Mouse (Mus musculus): ENCODE data around the gene Mpp6. TPM values are rescaled to one million over a fixed set of nuclear protein-coding genes. Genes with fewer than 3 reads are reported as not detected.

The Mpp6 gene
- polyA plus RNA-seq, 2 experiments, result 33.9 to 64.8 TPM

DNA sequence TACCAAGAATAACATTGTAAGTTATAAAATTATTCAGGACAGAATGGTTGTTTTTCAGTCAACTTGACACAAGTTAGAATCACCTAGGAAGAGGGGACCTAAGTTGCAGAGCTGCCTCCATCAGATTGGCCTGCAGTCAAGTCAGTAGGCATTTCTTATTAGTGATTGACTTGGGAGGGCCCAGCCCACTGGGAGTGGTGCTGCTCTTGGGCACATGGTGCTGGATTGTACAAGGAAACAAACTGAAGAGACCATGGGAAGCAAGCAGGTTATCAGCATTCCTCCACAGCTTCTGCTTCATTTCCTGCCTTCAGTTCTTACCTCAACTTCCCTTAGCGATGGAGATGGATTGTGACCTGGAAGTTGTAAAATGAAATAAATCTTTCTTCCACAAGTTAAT lies 10.9 kb downstream of the Mpp6 start:
- 95% methylated on average over 1 of the region's 1 CpGs for WGBS
- Histone ChIP-seq H3K4me3 (replicated peaks; ENCODE audit: low read length) (no peak overlapping the region), H3K4me2 (replicated peaks; ENCODE audit: low read depth, low read length, severe bottlenecking) (no peak overlapping the region), H3K27ac (replicated peaks; ENCODE audit: low read depth, low read length) (no peak overlapping the region), H3K27me3 (ENCODE audit: control insufficient read depth, insufficient read depth, low read length) (no peaks in the 10 kb centered on the region), H3K36me3 (ENCODE audit: control insufficient read depth, insufficient read depth, low read length) (no peaks in the 10 kb centered on the region), H3K4me1 (ENCODE audit: control insufficient read depth, insufficient read depth, low read length) (no peaks in the 10 kb centered on the region), H3K9me3 (ENCODE audit: control insufficient read depth, low read length) (0 out of 2 replicates have a peak, but pooled peaks cover 4% of the 10 kb centered on the region), H3K9ac (ENCODE audit: low read depth, low read length, severe bottlenecking) (no peak overlapping the region)
- no peak for DNase-seq (ENCODE audit: low spot score)
- no peak for ATAC-seq (ENCODE audit: low FRiP score, low read depth)
- TF ChIP-seq POLR2A (IDR thresholded peaks at IDR 0.05; ENCODE audit: borderline replicate concordance, extremely low read depth, insufficient read depth, insufficient read length), result no peak

DNA sequence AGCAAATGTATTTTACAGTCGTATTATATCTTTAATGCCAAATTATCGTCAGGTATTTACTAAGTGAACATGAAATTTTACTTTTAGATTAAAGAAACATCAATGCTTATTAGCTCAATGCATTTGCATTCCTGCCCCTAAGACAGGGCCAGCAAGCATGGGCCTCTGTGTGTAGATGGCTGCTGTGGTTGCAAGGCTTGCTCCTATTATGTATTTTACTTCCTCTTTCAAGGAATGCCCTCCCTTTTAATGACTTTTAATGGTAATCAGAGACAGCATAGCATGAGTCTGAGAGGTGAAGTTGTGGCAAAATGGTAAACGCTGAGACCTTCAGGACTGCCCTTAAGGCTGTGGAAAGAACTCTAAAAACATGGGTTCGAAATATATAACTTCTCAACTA lies 12.8 kb downstream of the Mpp6 start:
- no peak for TF ChIP-seq POLR2A (IDR thresholded peaks at IDR 0.05; ENCODE audit: borderline replicate concordance, extremely low read depth, insufficient read depth, insufficient read length)
- H3K9me3 ChIP-seq (ENCODE audit: control insufficient read depth, low read length), result 0 out of 2 replicates have a peak, but pooled peaks cover 7% of the 10 kb centered on the region
- H3K36me3 ChIP-seq (ENCODE audit: control insufficient read depth, insufficient read depth, low read length), result no peaks in the 10 kb centered on the region
- no peak overlapping the region for H3K4me2 ChIP-seq (replicated peaks; ENCODE audit: low read depth, low read length, severe bottlenecking)
- H3K4me3 ChIP-seq (replicated peaks; ENCODE audit: low read length), result no peak overlapping the region
- 93% methylated on average over 4 of the region's 4 CpGs for WGBS
- no peak overlapping the region for H3K27ac ChIP-seq (replicated peaks; ENCODE audit: low read depth, low read length)
- no peak overlapping the region for H3K9ac ChIP-seq (ENCODE audit: low read depth, low read length, severe bottlenecking)
- H3K4me1 ChIP-seq (ENCODE audit: control insufficient read depth, insufficient read depth, low read length), result no peaks in the 10 kb centered on the region
- DNase-seq (ENCODE audit: low spot score), result no peak
- ATAC-seq (ENCODE audit: low FRiP score, low read depth), result no peak
- H3K27me3 ChIP-seq (ENCODE audit: control insufficient read depth, insufficient read depth, low read length), result no peaks in the 10 kb centered on the region

GRCm38 (mm10) chr6:50124197-50124596 lies 14.2 kb downstream of the Mpp6 start:
- 84% methylated on average over 2 of the region's 2 CpGs for WGBS
- no peak overlapping the region for H3K9ac ChIP-seq (ENCODE audit: low read depth, low read length, severe bottlenecking)
- ATAC-seq (ENCODE audit: low FRiP score, low read depth) (no peak), DNase-seq (ENCODE audit: low spot score) (no peak)
- TF ChIP-seq POLR2A (IDR thresholded peaks at IDR 0.05; ENCODE audit: borderline replicate concordance, extremely low read depth, insufficient read depth, insufficient read length), result no peak
- H3K4me3 ChIP-seq (replicated peaks; ENCODE audit: low read length), result no peak overlapping the region
- H3K27me3 ChIP-seq (ENCODE audit: control insufficient read depth, insufficient read depth, low read length), result no peaks in the 10 kb centered on the region
- 0 out of 2 replicates have a peak, but pooled peaks cover 7% of the 10 kb centered on the region for H3K9me3 ChIP-seq (ENCODE audit: control insufficient read depth, low read length)
- no peak overlapping the region for H3K27ac ChIP-seq (replicated peaks; ENCODE audit: low read depth, low read length)
- H3K4me2 ChIP-seq (replicated peaks; ENCODE audit: low read depth, low read length, severe bottlenecking), result no peak overlapping the region
- H3K36me3 ChIP-seq (ENCODE audit: control insufficient read depth, insufficient read depth, low read length), result 0 out of 2 replicates have a peak, but pooled peaks cover under 1% of the 10 kb centered on the region
- no peaks in the 10 kb centered on the region for H3K4me1 ChIP-seq (ENCODE audit: control insufficient read depth, insufficient read depth, low read length)

GRCm38 (mm10) chr6:50126331-50126730 lies 16.3 kb downstream of the Mpp6 start:
- WGBS, result 89% methylated on average over 2 of the region's 2 CpGs
- H3K4me1 ChIP-seq (ENCODE audit: control insufficient read depth, insufficient read depth, low read length), result no peaks in the 10 kb centered on the region

GRCm38 (mm10) chr6:50127536-50127935 lies 17.5 kb downstream of the Mpp6 start:
- H3K4me3 ChIP-seq (replicated peaks; ENCODE audit: low read length), result no peak overlapping the region
- 0 out of 2 replicates have a peak, but pooled peaks cover 7% of the 10 kb centered on the region for H3K9me3 ChIP-seq (ENCODE audit: control insufficient read depth, low read length)
- ATAC-seq (ENCODE audit: low FRiP score, low read depth) (no peak), DNase-seq (ENCODE audit: low spot score) (no peak)
- TF ChIP-seq POLR2A (IDR thresholded peaks at IDR 0.05; ENCODE audit: borderline replicate concordance, extremely low read depth, insufficient read depth, insufficient read length), result no peak
- H3K9ac ChIP-seq (ENCODE audit: low read depth, low read length, severe bottlenecking), result no peak overlapping the region
- no peak overlapping the region for H3K27ac ChIP-seq (replicated peaks; ENCODE audit: low read depth, low read length)
- 0 out of 2 replicates have a peak, but pooled peaks cover 4% of the 10 kb centered on the region for H3K36me3 ChIP-seq (ENCODE audit: control insufficient read depth, insufficient read depth, low read length)
- H3K27me3 ChIP-seq (ENCODE audit: control insufficient read depth, insufficient read depth, low read length), result no peaks in the 10 kb centered on the region
- H3K4me1 ChIP-seq (ENCODE audit: control insufficient read depth, insufficient read depth, low read length), result no peaks in the 10 kb centered on the region
- 94% methylated on average over 6 of the region's 6 CpGs for WGBS
- H3K4me2 ChIP-seq (replicated peaks; ENCODE audit: low read depth, low read length, severe bottlenecking), result no peak overlapping the region

More at GRCm38 (mm10) chr6:50126331-50126730, 16.3 kb downstream of the Mpp6 start:
- Histone ChIP-seq H3K27me3 (ENCODE audit: control insufficient read depth, insufficient read depth, low read length) (no peaks in the 10 kb centered on the region), H3K9ac (ENCODE audit: low read depth, low read length, severe bottlenecking) (no peak overlapping the region), H3K36me3 (ENCODE audit: control insufficient read depth, insufficient read depth, low read length) (0 out of 2 replicates have a peak, but pooled peaks cover 4% of the 10 kb centered on the region), H3K4me2 (replicated peaks; ENCODE audit: low read depth, low read length, severe bottlenecking) (no peak overlapping the region), H3K4me3 (replicated peaks; ENCODE audit: low read length) (no peak overlapping the region), H3K27ac (replicated peaks; ENCODE audit: low read depth, low read length) (no peak overlapping the region), H3K9me3 (ENCODE audit: control insufficient read depth, low read length) (0 out of 2 replicates have a peak, but pooled peaks cover 7% of the 10 kb centered on the region)
- TF ChIP-seq POLR2A (IDR thresholded peaks at IDR 0.05; ENCODE audit: borderline replicate concordance, extremely low read depth, insufficient read depth, insufficient read length), result no peak
- no peak for ATAC-seq (ENCODE audit: low FRiP score, low read depth)
- DNase-seq (ENCODE audit: low spot score), result no peak

Measured in limb, embryonic 14.5 days (tissue).